Mouse (Mus musculus) neural tube, embryonic 10.5 days (tissue): ENCODE measurements around the gene Denr.

Experiments used
- DNase-seq: peaks from one replicate; pipeline ENCODE4 v3.0.0-alpha.2; 2017; ENCODE audit warnings: low spot score; ENCODE audit errors: extremely low spot score

Gene Denr

DNA sequence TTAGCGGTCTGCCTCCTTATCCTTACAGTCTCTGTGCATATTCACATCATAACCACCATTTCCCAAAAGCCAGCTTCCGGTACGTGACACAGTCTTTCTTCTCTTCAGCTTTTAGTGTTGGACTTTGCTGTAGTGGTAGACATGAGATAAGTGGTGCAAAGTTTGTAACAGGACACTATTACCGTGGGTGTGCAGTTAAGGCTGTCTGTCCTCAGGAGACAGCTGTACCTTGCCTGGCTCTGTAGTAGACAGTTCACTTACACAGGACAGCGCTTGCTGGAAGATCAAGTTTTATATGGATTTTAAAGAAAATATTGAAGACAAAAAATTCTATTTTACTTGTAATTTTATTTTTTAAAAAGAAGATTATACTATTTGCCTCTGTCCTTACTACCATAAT, 61.5 kb downstream of the Denr start:
- no peak for DNase-seq

DNA sequence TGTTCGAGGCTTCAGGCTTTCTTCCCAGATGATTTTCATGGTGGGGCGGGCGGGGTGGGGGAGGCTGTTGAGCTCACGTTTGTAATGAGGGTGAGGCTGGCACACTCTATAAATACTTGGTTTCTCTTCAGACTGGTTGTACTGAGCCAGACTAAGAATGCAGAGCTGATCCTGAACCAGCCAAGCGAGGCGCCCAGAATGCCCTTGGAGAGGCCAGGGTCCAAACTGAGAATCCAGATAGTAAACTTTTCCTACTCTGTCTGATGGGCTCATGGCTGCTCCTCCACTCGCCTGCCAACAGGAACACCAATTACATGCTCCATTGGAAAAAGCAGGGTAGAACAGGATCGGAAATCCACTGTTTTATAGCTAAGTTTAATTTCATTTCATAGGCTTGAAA, 62.2 kb downstream of the Denr start:
- no peak for DNase-seq

DNA sequence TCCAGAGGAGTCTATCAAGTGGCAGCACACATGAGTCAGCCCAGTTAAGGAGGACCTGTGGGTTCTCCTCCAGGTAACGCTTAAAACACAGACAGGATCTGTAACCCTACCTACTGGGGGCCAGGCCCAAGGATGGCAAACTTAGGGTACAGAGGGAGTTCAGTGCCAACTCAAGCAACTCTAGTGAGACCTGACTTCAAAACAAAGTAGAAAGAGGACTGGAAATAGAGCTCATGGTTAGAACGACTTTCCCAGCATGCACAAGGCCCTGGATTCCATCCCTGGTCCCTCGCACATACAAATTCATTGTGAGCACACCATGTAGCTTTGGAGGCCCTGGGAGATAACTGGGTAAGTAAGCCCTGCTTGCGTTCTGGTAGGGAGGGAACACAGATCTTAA, 63.6 kb downstream of the Denr start:
- no peak for DNase-seq

DNA sequence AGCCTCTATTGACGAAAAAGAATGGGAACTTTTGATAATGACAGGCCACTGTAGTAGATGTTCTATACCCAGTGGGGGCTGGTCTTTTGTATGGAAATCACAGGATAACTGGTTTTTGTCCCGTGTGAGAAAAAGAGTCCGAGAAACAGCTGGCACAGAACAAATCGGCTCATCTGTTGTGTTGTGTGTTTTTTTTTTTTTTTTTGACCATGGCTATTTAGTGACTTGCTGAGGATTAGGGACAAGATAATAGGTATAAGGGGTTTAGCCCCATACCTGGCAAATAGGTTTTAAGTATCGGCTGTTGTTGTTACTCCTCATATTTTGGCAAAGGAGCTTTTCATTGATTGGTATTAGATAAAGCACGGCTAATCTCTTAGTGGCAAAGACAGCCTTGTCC, 65.5 kb downstream of the Denr start:
- DNase-seq: no peak

DNA sequence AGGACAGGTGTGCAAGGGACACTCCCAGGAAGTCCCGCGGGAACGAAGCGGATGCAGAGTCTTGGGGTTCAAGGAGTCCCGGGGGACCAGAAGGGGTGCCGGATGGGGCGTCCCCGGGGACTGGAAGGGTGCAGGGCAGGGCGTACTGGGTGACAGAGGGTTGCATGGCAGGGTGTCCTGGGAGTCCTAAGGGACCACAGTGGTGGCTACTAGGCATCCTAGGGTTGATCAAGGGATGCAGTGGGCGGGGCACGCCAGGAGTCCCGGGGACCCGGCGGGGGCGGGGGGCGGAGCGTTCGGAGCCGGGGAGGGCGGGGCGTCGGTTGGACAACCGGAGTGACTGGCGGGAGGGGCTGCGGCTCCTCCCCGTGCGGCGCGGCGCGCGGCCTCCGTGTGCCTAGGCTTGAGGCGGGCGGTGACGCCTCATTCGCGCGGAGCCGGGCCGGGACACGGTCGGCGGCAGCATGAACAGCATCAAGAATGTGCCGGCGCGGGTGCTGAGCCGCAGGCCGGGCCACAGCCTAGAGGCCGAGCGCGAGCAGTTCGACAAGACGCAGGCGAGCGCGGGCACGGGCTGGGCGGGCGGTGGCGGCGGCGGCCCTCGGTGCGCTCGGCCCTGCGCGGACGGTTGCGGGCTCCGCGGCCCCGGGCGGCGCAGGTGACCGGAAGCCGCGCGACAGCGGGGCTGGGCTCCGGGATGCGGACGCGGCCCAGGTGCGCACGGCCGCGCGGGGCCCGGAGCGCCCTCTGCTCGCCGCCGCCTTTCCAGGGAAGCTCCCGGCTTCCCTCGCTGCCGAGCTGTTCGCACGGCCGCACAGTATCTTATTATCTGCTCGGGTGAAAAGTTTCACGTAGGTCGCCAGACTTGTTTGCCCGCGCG, 66.6 kb downstream of the Denr start, which contains the start of gene Hip1r:
Hip1r (plus strand) TSS at position 330 of the 880 bp plus-strand sequence.
- peak; percentile 70 for DNase-seq

DNA sequence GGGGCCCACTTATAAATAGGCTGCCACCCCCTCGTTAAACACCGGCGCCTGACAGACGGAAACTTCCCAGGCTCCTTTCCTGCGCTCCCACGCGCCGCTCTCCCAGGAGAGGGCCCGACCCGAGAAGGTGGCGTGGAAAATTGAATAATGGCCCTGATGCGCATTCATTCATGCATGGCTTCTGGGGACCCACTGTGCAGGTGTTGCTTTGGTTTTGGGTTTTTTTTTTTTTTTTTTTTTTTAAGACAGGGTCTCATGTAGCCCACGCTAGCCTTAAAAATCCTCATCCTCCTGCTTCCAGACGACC, 67.2 kb downstream of the Denr start:
- DNase-seq: no peak

DNA sequence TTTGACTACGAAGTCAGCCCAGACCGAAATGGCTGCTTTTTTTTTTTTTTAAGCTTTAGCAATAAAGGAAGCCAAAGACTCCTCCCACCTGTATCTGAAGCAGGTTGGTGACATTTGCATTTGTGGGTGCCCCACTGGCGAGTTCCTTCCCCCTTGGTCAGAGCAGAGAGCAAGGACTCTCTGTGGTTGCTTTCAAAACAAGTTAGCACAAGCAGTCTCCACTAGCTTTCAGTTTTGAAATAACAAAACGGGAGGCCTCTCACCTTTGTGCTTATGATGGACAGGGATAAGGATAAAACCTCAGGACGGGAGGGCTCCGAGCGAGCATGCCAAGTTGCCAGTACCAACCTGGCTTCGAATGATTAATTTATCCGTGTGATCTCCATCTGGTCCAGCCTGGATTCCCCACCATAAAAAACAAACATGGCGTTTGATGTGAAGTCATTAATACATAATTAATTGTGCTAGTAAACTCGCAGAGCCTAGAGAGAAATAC, 67.7 kb downstream of the Denr start:
- DNase-seq: no peak

DNA sequence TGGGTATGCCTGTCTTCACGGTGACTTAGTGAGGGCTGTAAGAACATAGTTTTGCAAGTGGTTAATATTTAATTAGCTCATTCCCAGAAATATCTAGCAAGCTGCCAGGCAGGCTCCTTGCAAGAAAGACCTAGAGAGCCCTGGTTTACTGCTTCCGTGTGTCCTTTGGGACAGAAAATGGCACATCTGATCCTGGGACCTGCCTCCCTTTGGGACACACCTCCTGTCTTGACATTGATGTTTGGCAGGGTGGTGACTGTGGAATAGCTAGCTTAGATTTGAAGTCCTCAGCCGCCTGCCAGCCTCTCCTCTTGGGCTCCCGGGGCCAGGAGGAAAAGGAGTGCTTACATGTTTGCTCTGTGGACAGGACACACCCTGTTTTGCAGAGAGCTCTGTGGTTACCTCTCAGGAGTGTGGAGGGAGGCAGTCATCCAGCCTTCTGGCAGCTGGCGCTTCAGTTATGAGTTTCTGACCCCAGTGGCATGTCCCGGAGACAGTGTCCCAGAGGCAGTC, 68.7 kb downstream of the Denr start:
- DNase-seq: no peak

DNA sequence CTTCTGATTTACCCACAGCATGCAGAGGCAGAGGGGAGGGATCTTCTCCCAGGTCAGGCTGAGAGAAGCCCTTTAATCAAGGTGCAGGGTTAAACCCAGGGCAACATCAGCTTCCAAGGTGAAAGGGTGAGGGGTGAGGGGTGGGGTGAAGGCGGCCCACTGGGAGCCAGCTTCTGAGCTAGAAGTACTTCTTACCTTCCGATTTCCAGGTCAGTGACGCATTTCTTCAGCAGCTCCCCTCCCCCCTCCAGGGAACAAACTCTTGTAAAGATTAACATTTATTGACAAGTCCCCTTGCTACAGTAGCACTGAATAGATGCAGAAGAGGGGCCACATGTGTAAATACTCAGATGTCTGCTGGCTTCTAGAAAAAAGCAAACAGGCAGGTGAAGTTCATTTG, 70.3 kb downstream of the Denr start:
- DNase-seq: no peak

DNA sequence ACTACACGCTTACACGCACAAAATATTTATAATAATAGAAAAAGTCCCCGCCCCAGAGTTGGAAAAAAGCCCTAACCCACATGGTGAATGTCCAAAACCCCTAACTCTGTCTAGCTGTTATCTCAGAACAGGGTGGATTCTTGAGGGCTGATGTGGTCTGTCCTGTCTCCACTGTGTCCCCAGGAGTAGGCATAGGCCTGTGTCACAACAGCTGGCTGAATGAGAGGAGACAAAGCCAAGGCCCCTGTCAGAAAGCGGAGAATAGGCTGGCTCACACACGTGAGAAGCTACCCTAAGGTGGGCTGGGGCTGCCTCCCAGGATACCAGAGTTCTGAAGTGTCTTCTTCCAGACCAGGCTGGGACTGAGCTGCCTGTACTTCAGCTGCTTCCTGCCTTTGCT, 71.2 kb downstream of the Denr start:
- DNase-seq: no peak
